Mouse (Mus musculus) kidney, postnatal 0 days (tissue): Measurements from ENCODE around the gene Hbb-bs. TPM values are rescaled to one million over a fixed set of nuclear protein-coding genes. Genes with fewer than 3 reads are reported as not detected.

ENCODE experiments used
- ATAC-seq: fragments of 200-750 bp; cut with Nextera tagmentation; replicated peaks from 2 replicates; pipeline ENCODE4 v1.8.0; 2017; ENCODE audit warnings: low read depth, moderate number of reproducible peaks, moderate TSS enrichment, moderate library complexity; ENCODE audit not compliant: low FRiP score
- DNase-seq: peaks from one replicate; pipeline ENCODE4 v3.0.0-alpha.2; 2016; ENCODE audit warnings: low spot score
- H3K27ac ChIP-seq: fragments of 300-500 bp; sonication (generic); 2 replicates; pipeline ENCODE4 v1.5.1; 2014; ENCODE audit warnings: mild to moderate bottlenecking
- H3K27me3 ChIP-seq: fragments of 300-500 bp; sonication (generic); 2 replicates; pipeline ENCODE4 v1.6.1; 2014; ENCODE audit warnings: low read length, mixed read lengths; ENCODE audit not compliant: insufficient read depth
- H3K36me3 ChIP-seq: fragments of 300-500 bp; sonication (generic); 2 replicates; pipeline ENCODE4 v1.6.1; 2014; ENCODE audit warnings: low read length, mixed read lengths; ENCODE audit not compliant: insufficient read depth
- H3K4me1 ChIP-seq: fragments of 300-500 bp; sonication (generic); replicated peaks from 2 replicates; pipeline ENCODE4 v1.6.1; 2014; ENCODE audit warnings: antibody characterized with exemption, low read length, mixed read lengths; ENCODE audit not compliant: insufficient read depth
- H3K4me2 ChIP-seq: fragments of 300-500 bp; sonication (generic); 2 replicates; pipeline ENCODE4 v1.6.1; 2014; ENCODE audit warnings: mild to moderate bottlenecking, low read length, moderate library complexity, mixed read lengths
- H3K4me3 ChIP-seq: fragments of 300-500 bp; sonication (generic); replicated peaks from 2 replicates; pipeline ENCODE4 v1.5.1; 2014; ENCODE audit warnings: low read depth, low read length
- H3K9ac ChIP-seq: fragments of 300-500 bp; sonication (generic); 2 replicates; pipeline ENCODE4 v1.6.1; 2014; ENCODE audit warnings: low read depth, low read length
- H3K9me3 ChIP-seq: fragments of 300-500 bp; sonication (generic); replicated peaks from 2 replicates; pipeline ENCODE4 v1.6.1; 2016; ENCODE audit warnings: low read length, inconsistent platforms, mixed read lengths
- CTCF ChIP-seq: IDR thresholded peaks from 2 replicates; pipeline ENCODE4 v1.5.1; 2016; ENCODE audit warnings: antibody characterized with exemption, low read depth, mild to moderate bottlenecking, moderate library complexity
- WGBS: fragments of 180-500 bp; shearing (Covaris S2); extraction: QIAGEN DNeasy Blood & Tissue Kit; methylation state at CpG from one replicate; pipeline ENCODE4 v1.1.7; 2014; 5-methylcytosine and 5-hydroxymethylcytosine counted together
- polyA plus RNA-seq: library from polyadenylated mRNA; unstranded; fragments of >200 nt; fragmentation: Nextera tagmentation; extraction: Ambion mirVana; gene quantifications from 2 replicates; pipeline ENCODE4 v1.2.1, GENCODE M21; 2015

The Hbb-bs gene
- polyA plus RNA-seq: 1,726 and 1,799 TPM in 2 replicates

DNA sequence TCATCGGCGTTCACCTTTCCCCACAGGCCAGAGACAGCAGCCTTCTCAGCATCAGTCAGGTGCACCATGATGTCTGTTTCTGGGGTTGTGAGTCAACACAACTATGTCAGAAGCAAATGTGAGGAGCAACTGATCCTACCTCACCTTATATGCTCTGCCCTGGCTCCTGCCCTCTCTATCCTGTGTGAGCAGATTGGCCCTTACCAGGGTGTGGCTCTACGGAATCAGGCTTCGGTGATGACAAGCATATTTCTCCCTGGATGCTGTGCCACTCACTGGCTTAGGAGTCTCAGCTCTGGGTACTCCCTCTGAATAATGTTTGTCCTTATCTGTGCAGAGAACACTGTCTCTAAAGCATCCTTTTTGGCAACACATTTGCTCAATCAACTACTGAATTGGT is at the start of gene Hbb-bs:
Gene Hbb-bs (minus strand): TSS at position 289 of the 400 bp plus-strand sequence.
- ATAC-seq: no peak
- DNase-seq: no peak
- no peak within 1 kb of the TSS for H3K4me3 ChIP-seq
- no peaks in the 10 kb centered on the region for H3K9me3 ChIP-seq
- H3K4me1 ChIP-seq: no peaks in the 10 kb centered on the region
- H3K36me3 ChIP-seq: no peaks in the 10 kb centered on the region
- no peaks in the 10 kb centered on the region for H3K27me3 ChIP-seq
- H3K9ac ChIP-seq: no peak within 1 kb of the TSS
- no peak for TF ChIP-seq CTCF
- H3K27ac ChIP-seq: no peak within 1 kb of the TSS
- no peak within 1 kb of the TSS for H3K4me2 ChIP-seq
- 94% methylated on average over 4 of the region's 4 CpGs for WGBS

DNA sequence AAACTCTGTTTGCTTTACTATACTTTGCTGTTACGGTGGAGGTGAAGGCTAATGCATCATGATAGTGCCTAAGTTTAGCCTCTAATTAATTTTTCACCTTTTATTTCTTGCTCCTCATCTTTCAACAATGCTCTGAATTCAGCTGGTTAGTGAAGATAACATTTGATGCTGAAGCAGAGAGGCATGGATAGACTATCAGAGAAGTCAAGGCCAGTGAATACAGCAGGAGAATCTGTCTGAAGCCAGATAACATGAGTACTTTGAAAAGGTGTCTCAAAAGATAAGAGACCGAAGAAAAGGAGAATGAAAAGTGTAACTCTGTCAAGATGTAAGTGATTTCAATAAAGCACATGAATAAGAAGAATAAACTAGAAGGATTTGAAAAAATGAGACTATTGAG is 49.2 kb upstream of the Hbb-bs start:
- H3K4me3 ChIP-seq: no peak overlapping the region
- no peak overlapping the region for H3K4me2 ChIP-seq
- 78% methylated on average over 2 of the region's 2 CpGs for WGBS
- no peaks in the 10 kb centered on the region for H3K27me3 ChIP-seq
- H3K4me1 ChIP-seq: no peaks in the 10 kb centered on the region
- no peak overlapping the region for H3K9ac ChIP-seq
- H3K36me3 ChIP-seq: no peaks in the 10 kb centered on the region
- no peak overlapping the region for H3K27ac ChIP-seq
- DNase-seq (no peak), ATAC-seq (no peak)
- no peaks in the 10 kb centered on the region for H3K9me3 ChIP-seq
- TF ChIP-seq CTCF: no peak

DNA sequence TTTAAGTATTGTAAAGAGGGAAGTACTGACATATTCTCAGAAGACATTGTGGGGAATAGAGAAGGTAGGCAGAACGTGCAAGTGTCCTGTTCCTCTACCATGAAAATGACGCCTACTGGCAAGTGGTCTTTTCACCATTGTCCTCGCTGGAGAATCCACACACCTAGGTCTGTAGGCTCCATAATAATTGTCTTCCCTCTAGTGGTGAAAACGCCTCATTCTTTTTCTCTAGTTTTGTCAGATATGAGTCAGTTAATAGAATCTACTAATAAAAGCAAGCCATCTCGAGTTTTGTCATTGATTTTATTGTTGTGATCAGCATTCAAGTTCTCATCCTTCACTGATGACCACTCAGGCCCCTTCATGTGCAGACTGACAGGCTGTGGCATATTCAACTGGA is 46.6 kb upstream of the Hbb-bs start:
- Histone ChIP-seq H3K4me1 (no peaks in the 10 kb centered on the region), H3K4me3 (no peak overlapping the region), H3K27me3 (no peaks in the 10 kb centered on the region), H3K9me3 (no peaks in the 10 kb centered on the region), H3K9ac (no peak overlapping the region), H3K36me3 (no peaks in the 10 kb centered on the region), H3K27ac (no peak overlapping the region), H3K4me2 (no peak overlapping the region)
- TF ChIP-seq CTCF: peak; percentile 30
- ATAC-seq (no peak), DNase-seq (peak; percentile 5)
- WGBS: 43% methylated on average over 5 of the region's 5 CpGs

DNA sequence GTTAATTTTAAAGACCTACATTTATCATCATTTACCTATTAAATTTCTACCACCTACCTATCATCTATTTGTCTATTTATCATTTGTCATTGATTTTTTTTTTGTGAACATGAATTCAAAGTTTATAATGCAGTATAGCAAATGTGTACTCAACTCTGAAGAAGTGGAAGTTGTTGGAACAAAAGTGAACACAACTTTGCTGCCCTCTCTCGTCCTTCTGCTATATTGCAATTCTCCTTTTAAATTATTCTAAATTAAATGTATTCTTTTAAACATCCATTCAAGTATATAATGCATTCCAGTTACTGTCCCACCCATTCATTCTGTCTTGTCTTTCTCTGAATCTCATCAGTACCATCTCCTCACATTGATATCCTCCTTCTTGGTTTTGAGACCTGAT is 45.2 kb upstream of the Hbb-bs start:
- DNase-seq (peak; percentile 14), ATAC-seq (no peak)
- H3K27me3 ChIP-seq: no peaks in the 10 kb centered on the region
- no peaks in the 10 kb centered on the region for H3K9me3 ChIP-seq
- TF ChIP-seq CTCF: peak; percentile 61
- H3K4me1 ChIP-seq: no peaks in the 10 kb centered on the region
- H3K36me3 ChIP-seq: no peaks in the 10 kb centered on the region
- H3K4me2 ChIP-seq: no peak overlapping the region
- no peak overlapping the region for H3K4me3 ChIP-seq
- no peak overlapping the region for H3K9ac ChIP-seq
- no peak overlapping the region for H3K27ac ChIP-seq
- 0% methylated on average over 1 of the region's 1 CpGs for WGBS

DNA sequence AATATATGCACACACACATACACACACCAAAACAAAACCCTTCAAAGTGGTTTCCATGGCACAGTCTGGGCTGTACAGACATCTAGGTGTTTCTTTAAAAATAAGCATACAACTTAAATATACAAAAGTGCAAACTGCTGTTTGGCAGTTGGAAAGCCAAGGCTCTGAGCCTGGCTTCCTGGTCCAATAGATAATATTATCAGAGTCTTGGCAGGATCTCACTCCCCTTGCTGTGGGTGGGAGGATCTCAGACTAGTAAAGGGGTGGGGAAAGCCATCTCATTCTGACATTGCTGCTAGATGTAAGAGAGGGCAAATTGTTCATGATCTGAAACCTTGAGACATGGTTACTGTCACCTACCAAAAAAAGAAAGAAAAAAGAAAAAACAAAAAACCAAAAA is 42.8 kb upstream of the Hbb-bs start:
- H3K9ac ChIP-seq: no peak overlapping the region
- TF ChIP-seq CTCF: no peak
- ATAC-seq (no peak), DNase-seq (no peak)
- no peaks in the 10 kb centered on the region for H3K9me3 ChIP-seq
- H3K36me3 ChIP-seq: no peaks in the 10 kb centered on the region
- no peak overlapping the region for H3K4me3 ChIP-seq
- no peaks in the 10 kb centered on the region for H3K27me3 ChIP-seq
- H3K4me2 ChIP-seq: no peak overlapping the region
- no peaks in the 10 kb centered on the region for H3K4me1 ChIP-seq
- H3K27ac ChIP-seq: no peak overlapping the region

DNA sequence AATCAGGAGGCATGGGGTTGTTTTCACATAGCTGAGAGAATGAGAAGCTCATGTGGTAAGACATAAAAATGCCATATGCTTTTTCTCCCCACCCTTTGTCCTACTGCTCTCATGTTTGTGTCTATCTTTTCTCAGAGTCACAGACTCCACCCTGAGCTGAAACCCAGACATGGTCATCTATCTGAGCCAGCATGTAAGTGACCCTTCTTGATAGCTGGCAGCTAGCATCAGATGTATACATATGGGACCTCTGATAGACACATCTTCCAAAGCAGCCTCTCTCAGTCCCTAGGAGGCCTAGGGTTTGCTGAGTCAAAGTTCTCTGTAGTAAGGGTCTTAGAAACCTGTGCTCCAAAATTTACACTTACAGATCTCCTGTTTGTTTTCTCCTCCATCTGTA is 37.8 kb upstream of the Hbb-bs start:
- Histone ChIP-seq H3K9ac (no peak overlapping the region), H3K4me3 (no peak overlapping the region), H3K9me3 (no peaks in the 10 kb centered on the region), H3K4me2 (no peak overlapping the region), H3K27me3 (no peaks in the 10 kb centered on the region), H3K4me1 (no peaks in the 10 kb centered on the region), H3K36me3 (no peaks in the 10 kb centered on the region), H3K27ac (no peak overlapping the region)
- no peak for DNase-seq
- ATAC-seq: no peak
- no peak for TF ChIP-seq CTCF

DNA sequence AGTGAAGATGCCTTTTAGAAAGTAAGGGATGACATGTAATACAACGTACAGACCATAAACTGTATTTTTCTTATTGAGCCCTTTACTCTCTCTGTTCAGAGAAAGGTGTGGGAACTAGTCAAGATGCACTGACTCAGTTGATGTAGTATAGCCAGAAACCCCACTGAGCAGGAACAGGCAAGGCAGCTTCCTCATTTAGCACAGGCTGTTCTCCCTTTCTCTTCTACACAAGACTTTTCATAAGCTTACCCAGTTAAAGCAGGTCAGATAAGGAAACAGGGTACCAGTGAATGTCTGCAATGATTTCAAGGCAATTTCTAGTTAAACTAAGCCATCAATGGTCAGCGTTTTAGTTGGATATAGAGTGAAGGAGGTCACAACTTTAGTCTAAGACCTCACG is 33.6 kb upstream of the Hbb-bs start:
- H3K27ac ChIP-seq: no peak overlapping the region
- no peak overlapping the region for H3K4me2 ChIP-seq
- no peak overlapping the region for H3K9ac ChIP-seq
- H3K4me3 ChIP-seq: no peak overlapping the region
- no peak for ATAC-seq
- H3K27me3 ChIP-seq: no peaks in the 10 kb centered on the region
- H3K36me3 ChIP-seq: no peaks in the 10 kb centered on the region
- no peaks in the 10 kb centered on the region for H3K4me1 ChIP-seq
- TF ChIP-seq CTCF: no peak
- no peak for DNase-seq
- 79% methylated on average over 3 of the region's 3 CpGs for WGBS
- H3K9me3 ChIP-seq: no peaks in the 10 kb centered on the region
